Mouse (Mus musculus): Measurements from ENCODE around the gene Ccnjl. TPM values are rescaled to one million over a fixed set of nuclear protein-coding genes. Genes with fewer than 3 reads are reported as not detected.
A peak's percentile ranks its signal among the peaks of the same experiment; 100 is the strongest.

The Ccnjl gene
- polyA plus RNA-seq, 1 experiment from 2014 or later: 6.5 TPM

GRCm38 (mm10) chr11:43552675-43553074 lies 24.1 kb downstream of the Ccnjl start:
- Histone ChIP-seq H3K9me3 (ENCODE audit: low read length) (no peaks in the 10 kb centered on the region), H3K4me2 (replicated peaks; ENCODE audit: low read depth, low read length) (no peak overlapping the region), H3K4me3 (ENCODE audit: low read depth, low read length) (no peak overlapping the region), H3K27me3 (replicated peaks; ENCODE audit: insufficient read depth, low read length) (no peaks in the 10 kb centered on the region), H3K9ac (replicated peaks; ENCODE audit: low read depth) (no peak overlapping the region), H3K36me3 (ENCODE audit: insufficient read depth, low read length) (no peaks in the 10 kb centered on the region), H3K4me1 (ENCODE audit: insufficient read depth, low read depth, low read length) (peaks cover 20% of the 10 kb centered on the region; the same call in 1 of the 2 replicates), H3K27ac (ENCODE audit: low read length) (no peak overlapping the region)
- WGBS: 93% methylated on average over 6 of the region's 6 CpGs
- DNase-seq (ENCODE audit: low spot score): no peak
- TF ChIP-seq CTCF (IDR thresholded peaks at IDR 0.05): no peak
- no peak for TF ChIP-seq EP300 (IDR thresholded peaks at IDR 0.05)
- ATAC-seq: no peak

- TF ChIP-seq EP300 (IDR thresholded peaks at IDR 0.05) (no peak), CTCF (IDR thresholded peaks at IDR 0.05) (peak; percentile 65)
- Histone ChIP-seq H3K27me3 (replicated peaks; ENCODE audit: insufficient read depth, low read length) (no peaks in the 10 kb centered on the region), H3K9me3 (ENCODE audit: low read length) (no peaks in the 10 kb centered on the region), H3K4me1 (ENCODE audit: insufficient read depth, low read depth, low read length) (no peaks in the 10 kb centered on the region), H3K4me2 (replicated peaks; ENCODE audit: low read depth, low read length) (no peak overlapping the region), H3K36me3 (ENCODE audit: insufficient read depth, low read length) (no peaks in the 10 kb centered on the region), H3K9ac (replicated peaks; ENCODE audit: low read depth) (no peak overlapping the region), H3K27ac (ENCODE audit: low read length) (no peak overlapping the region), H3K4me3 (ENCODE audit: low read depth, low read length) (no peak overlapping the region)
- 72% methylated on average over 11 of the region's 11 CpGs for WGBS
- DNase-seq (ENCODE audit: low spot score) (no peak), ATAC-seq (peak; percentile 33; the same call in 1 of the 2 replicates)
Observed at GRCm38 (mm10) chr11:43556538-43556937, 28.0 kb downstream of the Ccnjl start.

GRCm38 (mm10) chr11:43559515-43560292 lies 31.1 kb downstream of the Ccnjl start:
- H3K27ac ChIP-seq (ENCODE audit: low read length): no peak overlapping the region
- ATAC-seq: no peak

GRCm38 (mm10) chr11:43563654-43564244 lies 35.2 kb downstream of the Ccnjl start:
- WGBS: 54% methylated on average over 10 of the region's 10 CpGs
- no peak overlapping the region for H3K4me3 ChIP-seq (ENCODE audit: low read depth, low read length)
- no peak overlapping the region for H3K4me2 ChIP-seq (replicated peaks; ENCODE audit: low read depth, low read length)
- H3K36me3 ChIP-seq (ENCODE audit: insufficient read depth, low read length): no peaks in the 10 kb centered on the region
- peaks cover 9% of the 10 kb centered on the region; the same call in 1 of the 2 replicates for H3K4me1 ChIP-seq (ENCODE audit: insufficient read depth, low read depth, low read length)
- H3K9ac ChIP-seq (replicated peaks; ENCODE audit: low read depth): no peak overlapping the region
- no peaks in the 10 kb centered on the region for H3K9me3 ChIP-seq (ENCODE audit: low read length)
- ATAC-seq: peak; percentile 80
- no peak for TF ChIP-seq CTCF (IDR thresholded peaks at IDR 0.05)
- TF ChIP-seq EP300 (IDR thresholded peaks at IDR 0.05): no peak
- 0 out of 2 replicates have a peak overlapping the region, but pooled peaks have one; percentile 21 for H3K27ac ChIP-seq (ENCODE audit: low read length)
- peak; percentile 62 for DNase-seq (ENCODE audit: low spot score)
- H3K27me3 ChIP-seq (replicated peaks; ENCODE audit: insufficient read depth, low read length): no peaks in the 10 kb centered on the region

More at GRCm38 (mm10) chr11:43559515-43560292, 31.1 kb downstream of the Ccnjl start:
- H3K36me3 ChIP-seq (ENCODE audit: insufficient read depth, low read length): no peaks in the 10 kb centered on the region
- 47% methylated on average over 5 of the region's 6 CpGs for WGBS
- DNase-seq (ENCODE audit: low spot score): no peak
- H3K27me3 ChIP-seq (replicated peaks; ENCODE audit: insufficient read depth, low read length): no peaks in the 10 kb centered on the region
- no peak overlapping the region for H3K4me2 ChIP-seq (replicated peaks; ENCODE audit: low read depth, low read length)
- H3K9me3 ChIP-seq (ENCODE audit: low read length): no peaks in the 10 kb centered on the region
- H3K4me1 ChIP-seq (ENCODE audit: insufficient read depth, low read depth, low read length): no peaks in the 10 kb centered on the region; the same call in 1 of the 2 replicates
- no peak overlapping the region for H3K4me3 ChIP-seq (ENCODE audit: low read depth, low read length)
- no peak overlapping the region for H3K9ac ChIP-seq (replicated peaks; ENCODE audit: low read depth)
- TF ChIP-seq CTCF (IDR thresholded peaks at IDR 0.05) (no peak), EP300 (IDR thresholded peaks at IDR 0.05) (no peak)

- peaks cover 9% of the 10 kb centered on the region; the same call in 1 of the 2 replicates for H3K4me1 ChIP-seq (ENCODE audit: insufficient read depth, low read depth, low read length)
- no peaks in the 10 kb centered on the region for H3K36me3 ChIP-seq (ENCODE audit: insufficient read depth, low read length)
- H3K9ac ChIP-seq (replicated peaks; ENCODE audit: low read depth): no peak overlapping the region
- H3K4me2 ChIP-seq (replicated peaks; ENCODE audit: low read depth, low read length): no peak overlapping the region
- H3K4me3 ChIP-seq (ENCODE audit: low read depth, low read length): no peak overlapping the region
- H3K27ac ChIP-seq (ENCODE audit: low read length): no peak overlapping the region
- no peaks in the 10 kb centered on the region for H3K27me3 ChIP-seq (replicated peaks; ENCODE audit: insufficient read depth, low read length)
- ATAC-seq (no peak), DNase-seq (ENCODE audit: low spot score) (no peak)
- H3K9me3 ChIP-seq (ENCODE audit: low read length): no peaks in the 10 kb centered on the region
- no peak for TF ChIP-seq EP300 (IDR thresholded peaks at IDR 0.05)
- no peak for TF ChIP-seq CTCF (IDR thresholded peaks at IDR 0.05)
- WGBS: 49% methylated on average over 2 of the region's 2 CpGs
Observed at GRCm38 (mm10) chr11:43565414-43565813, 36.8 kb downstream of the Ccnjl start.

GRCm38 (mm10) chr11:43565852-43566251 lies 37.3 kb downstream of the Ccnjl start:
- H3K4me1 ChIP-seq (ENCODE audit: insufficient read depth, low read depth, low read length): peaks cover 9% of the 10 kb centered on the region; the same call in 1 of the 2 replicates
- no peak overlapping the region for H3K4me2 ChIP-seq (replicated peaks; ENCODE audit: low read depth, low read length)
- H3K27ac ChIP-seq (ENCODE audit: low read length): no peak overlapping the region
- 32% methylated on average over 8 of the region's 8 CpGs for WGBS
- TF ChIP-seq EP300 (IDR thresholded peaks at IDR 0.05): no peak
- TF ChIP-seq CTCF (IDR thresholded peaks at IDR 0.05): no peak
- DNase-seq (ENCODE audit: low spot score) (no peak), ATAC-seq (no peak)
- H3K4me3 ChIP-seq (ENCODE audit: low read depth, low read length): no peak overlapping the region
- H3K36me3 ChIP-seq (ENCODE audit: insufficient read depth, low read length): no peaks in the 10 kb centered on the region
- H3K27me3 ChIP-seq (replicated peaks; ENCODE audit: insufficient read depth, low read length): no peaks in the 10 kb centered on the region
- H3K9me3 ChIP-seq (ENCODE audit: low read length): no peaks in the 10 kb centered on the region
- H3K9ac ChIP-seq (replicated peaks; ENCODE audit: low read depth): no peak overlapping the region
